Mouse (Mus musculus): Measurements from ENCODE around the gene Mtx3. TPM values are rescaled to one million over a fixed set of nuclear protein-coding genes. Genes with fewer than 3 reads are reported as not detected.
A peak's percentile ranks its signal among the peaks of the same experiment; 100 is the strongest.
"Not testable (repeated sequence)": the region's sequence is repeated elsewhere in the genome, so short reads cannot be mapped to it uniquely, and the experiment has no call there.

Gene Mtx3
- polyA plus RNA-seq (2016; fragmentation: Nextera tagmentation; extraction: Ambion mirVana): 3.4 and 3.7 TPM in 2 replicates

DNA sequence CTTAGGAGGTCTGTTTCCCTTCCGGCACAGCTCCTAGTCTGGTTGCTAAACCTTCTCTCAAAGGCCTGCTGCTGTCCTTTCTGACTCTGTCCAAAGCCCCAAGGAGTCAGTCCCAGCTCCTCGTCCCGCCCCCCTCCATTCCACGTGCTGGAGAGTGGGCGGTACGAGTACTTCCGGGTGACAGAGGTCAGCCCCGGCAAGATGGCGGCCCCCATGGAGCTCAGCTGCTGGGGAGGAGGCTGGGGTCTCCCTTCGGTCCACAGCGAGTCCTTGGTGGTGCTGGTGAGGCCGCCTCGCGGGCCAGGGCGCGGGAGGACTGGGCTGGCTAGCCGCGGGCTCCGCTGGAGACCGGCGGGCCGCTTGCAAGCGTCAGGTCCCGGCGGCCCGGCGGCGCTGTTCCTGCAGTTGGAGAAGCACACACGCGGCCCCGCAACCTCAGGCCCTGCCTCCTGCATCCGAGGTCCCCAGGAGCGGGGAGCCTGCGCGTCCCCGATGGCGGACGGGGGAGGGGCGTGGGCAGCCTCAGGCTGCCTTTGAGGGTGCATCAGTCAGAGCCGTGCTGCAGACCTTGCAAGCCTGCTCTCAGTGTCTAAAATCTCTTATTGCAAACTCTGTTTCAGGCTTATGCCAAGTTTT, at the start of gene Mtx3:
Mtx3 (plus strand) TSS at position 175 of the 636 bp plus-strand sequence.
- Histone ChIP-seq H3K9me3 (replicated peaks) (no peaks in the 10 kb centered on the region), H3K36me3 (peaks cover 30% of the 10 kb centered on the region), H3K27ac (peak within 1 kb of the TSS; percentile 96), H3K4me3 (peak within 1 kb of the TSS; percentile 79), H3K27me3 (ENCODE audit: low read depth, poor library complexity, severe bottlenecking) (no peaks in the 10 kb centered on the region), H3K4me1 (peaks cover 8% of the 10 kb centered on the region)
- peak; percentile 92 for DNase-seq (ENCODE audit: low spot score)
- 4% methylated on average over 40 of the region's 40 CpGs for WGBS

DNA sequence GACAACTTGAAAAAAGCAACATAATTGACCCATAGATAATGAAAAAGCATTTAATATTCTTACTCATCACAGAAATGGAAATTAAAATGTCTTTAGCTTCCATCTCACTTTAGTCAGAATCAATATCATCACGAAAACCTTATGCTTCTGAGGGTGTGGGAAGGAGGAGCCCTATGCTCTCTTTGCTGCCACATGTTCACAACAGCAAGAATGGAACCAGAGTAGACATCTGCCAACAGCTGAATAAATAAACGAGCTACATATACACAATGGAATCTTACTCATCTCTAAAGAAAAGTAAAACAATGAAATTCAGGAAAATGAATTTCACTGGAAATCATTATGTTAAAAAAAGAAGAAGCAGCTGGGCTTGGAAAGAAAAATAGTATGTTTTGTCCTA, 45.7 kb upstream of the Mtx3 start:
- H3K9me3 ChIP-seq (replicated peaks): no peaks in the 10 kb centered on the region
- no peaks in the 10 kb centered on the region for H3K36me3 ChIP-seq
- H3K27me3 ChIP-seq (ENCODE audit: low read depth, poor library complexity, severe bottlenecking): peaks cover 28% of the 10 kb centered on the region
- no peak for DNase-seq (ENCODE audit: low spot score)
- H3K4me3 ChIP-seq: no peak overlapping the region
- WGBS: 85% methylated on average over 2 of the region's 2 CpGs
- H3K4me1 ChIP-seq: peaks cover 10% of the 10 kb centered on the region
- H3K27ac ChIP-seq: no peak overlapping the region

DNA sequence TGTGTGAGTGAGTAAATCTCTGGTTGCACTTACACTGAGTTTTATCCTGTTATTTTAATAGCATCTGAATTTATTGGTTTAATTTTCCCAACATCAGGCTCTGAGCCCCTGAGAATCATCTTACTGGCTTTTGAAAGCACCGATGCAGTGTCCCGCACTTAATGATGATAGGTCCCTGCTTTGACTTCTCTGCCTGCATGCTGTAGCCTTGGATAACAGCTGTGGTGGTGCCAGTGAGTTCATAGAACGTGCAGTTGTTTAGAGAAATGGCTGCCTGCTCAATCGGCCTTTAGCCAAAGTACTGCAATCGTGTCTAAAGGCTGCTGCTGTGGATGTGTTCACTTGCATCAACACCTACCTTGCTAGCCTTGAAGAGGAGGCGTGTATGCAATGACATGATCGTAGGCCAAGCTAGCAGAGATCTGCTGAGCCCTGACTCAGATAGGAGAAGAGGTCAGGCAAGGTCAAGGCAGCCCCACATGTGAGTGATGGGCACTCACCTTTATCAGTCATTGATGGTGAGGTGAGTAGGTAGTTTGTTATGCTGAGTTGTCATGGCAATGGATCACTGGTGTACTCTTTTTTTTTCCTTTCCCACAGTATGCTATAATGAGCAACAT, 45.1 kb upstream of the Mtx3 start:
- H3K27ac ChIP-seq: no peak overlapping the region
- no peak overlapping the region for H3K4me3 ChIP-seq
- no peaks in the 10 kb centered on the region for H3K9me3 ChIP-seq (replicated peaks)
- WGBS: 85% methylated on average over 7 of the region's 7 CpGs
- no peaks in the 10 kb centered on the region for H3K36me3 ChIP-seq
- peaks cover 23% of the 10 kb centered on the region for H3K27me3 ChIP-seq (ENCODE audit: low read depth, poor library complexity, severe bottlenecking)
- peaks cover 5% of the 10 kb centered on the region for H3K4me1 ChIP-seq
- no peak for DNase-seq (ENCODE audit: low spot score)

DNA sequence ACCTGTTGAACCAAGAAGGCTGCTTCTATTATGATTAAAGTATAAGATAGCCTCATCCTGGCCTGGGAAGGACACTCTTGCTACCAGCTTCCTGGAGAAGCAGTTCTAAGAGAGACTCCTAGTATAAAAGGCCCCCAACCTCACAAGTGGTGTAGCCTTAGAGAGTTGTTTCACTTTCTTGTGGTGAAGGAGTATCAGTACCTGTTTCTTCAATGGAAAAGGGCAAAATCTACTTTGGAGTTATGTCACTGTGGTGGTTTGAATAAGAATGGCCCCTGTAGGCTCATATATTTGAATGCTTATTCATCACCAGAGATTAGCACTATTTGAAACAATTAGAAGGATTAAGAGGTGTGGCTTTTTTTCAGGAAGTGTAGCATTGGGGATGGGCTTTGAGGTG, 37.8 kb upstream of the Mtx3 start:
- H3K9me3 ChIP-seq (replicated peaks): no peaks in the 10 kb centered on the region
- no peaks in the 10 kb centered on the region for H3K36me3 ChIP-seq
- H3K27me3 ChIP-seq (ENCODE audit: low read depth, poor library complexity, severe bottlenecking): no peaks in the 10 kb centered on the region
- no peaks in the 10 kb centered on the region; the same call in 1 of the 2 replicates for H3K4me1 ChIP-seq
- no peak for DNase-seq (ENCODE audit: low spot score)
- H3K4me3 ChIP-seq: no peak overlapping the region
- H3K27ac ChIP-seq: no peak overlapping the region

DNA sequence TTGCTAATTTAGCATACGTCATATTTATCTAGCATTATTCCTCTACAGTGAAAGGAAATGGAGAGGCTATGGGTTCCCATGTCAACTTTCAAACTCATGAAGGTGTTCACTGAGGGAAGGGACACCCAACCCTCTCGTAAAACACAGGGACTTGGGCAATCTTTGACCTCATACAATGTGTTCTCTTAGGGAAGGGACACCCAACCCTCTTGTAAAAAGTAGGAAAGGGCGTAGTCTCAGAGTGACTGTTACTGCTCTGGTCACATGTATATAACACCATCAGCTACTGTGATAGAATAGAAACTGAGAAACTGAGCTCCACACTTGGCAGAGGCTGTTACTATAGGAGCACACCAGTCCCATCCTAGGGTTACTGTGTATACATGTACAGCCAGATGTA, 36.7 kb upstream of the Mtx3 start:
- H3K27ac ChIP-seq: no peak overlapping the region
- 90% methylated on average over 3 of the region's 3 CpGs for WGBS
- H3K36me3 ChIP-seq: no peaks in the 10 kb centered on the region
- H3K4me1 ChIP-seq: no peaks in the 10 kb centered on the region; the same call in 1 of the 2 replicates
- H3K27me3 ChIP-seq (ENCODE audit: low read depth, poor library complexity, severe bottlenecking): no peaks in the 10 kb centered on the region
- no peak for DNase-seq (ENCODE audit: low spot score)
- H3K4me3 ChIP-seq: no peak overlapping the region
- no peaks in the 10 kb centered on the region for H3K9me3 ChIP-seq (replicated peaks)

DNA sequence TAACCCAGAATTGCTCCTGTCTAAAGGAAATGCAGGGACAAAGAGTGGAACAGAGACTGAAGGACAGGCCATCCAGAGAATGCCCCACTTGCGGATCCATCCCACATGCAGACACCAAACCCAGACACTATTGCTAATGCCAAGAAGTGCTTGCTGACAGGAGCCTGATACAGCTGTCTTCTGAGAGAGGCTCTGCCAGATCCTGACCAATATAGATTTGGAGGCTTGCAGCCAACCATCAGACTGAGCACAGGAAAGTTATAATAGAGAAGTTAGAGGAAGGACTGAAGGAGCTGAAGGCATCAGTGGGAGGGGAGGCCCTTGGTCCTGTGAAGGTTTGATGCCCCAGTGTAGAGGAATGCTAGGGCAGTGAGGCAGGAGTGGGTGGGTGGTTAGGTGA, 34.0 kb upstream of the Mtx3 start:
- H3K4me1 ChIP-seq; DNase-seq (ENCODE audit: low spot score): not testable (repeated sequence)

DNA sequence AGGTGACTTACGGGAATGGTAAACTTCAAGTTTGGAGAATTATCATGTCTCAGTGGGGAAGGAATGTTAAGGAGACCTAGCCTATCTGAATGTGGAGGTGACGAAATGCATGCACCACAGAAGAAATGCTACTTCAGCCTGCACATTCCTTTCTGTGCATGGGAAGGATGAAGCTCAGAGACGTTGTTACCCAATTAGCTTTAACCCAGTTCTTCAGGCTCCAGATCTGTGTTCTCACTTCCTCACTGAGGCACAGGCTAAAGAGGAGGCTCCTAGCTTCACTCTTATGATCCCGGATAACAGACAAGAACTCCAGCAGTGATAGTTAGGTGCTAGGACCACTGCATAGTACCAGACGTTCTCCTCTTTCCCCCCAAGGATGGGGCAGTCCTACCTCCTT, 28.2 kb upstream of the Mtx3 start:
- Histone ChIP-seq H3K4me1 (no peaks in the 10 kb centered on the region), H3K36me3 (no peaks in the 10 kb centered on the region), H3K27me3 (ENCODE audit: low read depth, poor library complexity, severe bottlenecking) (no peaks in the 10 kb centered on the region), H3K27ac (no peak overlapping the region), H3K9me3 (replicated peaks) (no peaks in the 10 kb centered on the region), H3K4me3 (no peak overlapping the region)
- DNase-seq (ENCODE audit: low spot score): no peak
- WGBS: 83% methylated on average over 5 of the region's 5 CpGs

More for the DNA sequence above, 34.0 kb upstream of the Mtx3 start:
- H3K9me3 ChIP-seq (replicated peaks); H3K27me3 ChIP-seq (ENCODE audit: low read depth, poor library complexity, severe bottlenecking); H3K4me3 ChIP-seq; H3K27ac ChIP-seq; H3K36me3 ChIP-seq: not testable (repeated sequence)
- WGBS: 97% methylated on average over 1 of the region's 1 CpGs

DNA sequence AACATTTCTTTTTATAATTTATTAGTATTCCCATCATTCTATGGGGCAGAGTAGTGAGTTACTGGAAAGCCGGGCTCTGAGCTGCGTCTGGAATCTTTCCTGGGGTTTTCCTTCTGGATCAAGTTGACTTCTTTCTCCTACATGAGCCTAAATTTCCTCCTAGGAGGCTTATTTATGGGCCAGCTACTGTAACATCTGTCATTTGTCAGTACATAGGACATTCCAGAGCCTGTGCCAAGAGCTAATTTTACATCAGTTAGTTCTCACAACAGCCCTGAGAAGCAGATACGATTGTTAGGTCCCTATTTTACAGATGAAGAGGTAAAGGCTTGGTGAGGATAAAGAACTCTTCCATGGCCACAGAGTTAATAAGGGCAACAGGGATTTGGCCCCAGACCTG, 27.2 kb upstream of the Mtx3 start:
- Histone ChIP-seq H3K27me3 (ENCODE audit: low read depth, poor library complexity, severe bottlenecking) (no peaks in the 10 kb centered on the region), H3K4me1 (no peaks in the 10 kb centered on the region), H3K4me3 (no peak overlapping the region), H3K27ac (no peak overlapping the region), H3K36me3 (no peaks in the 10 kb centered on the region), H3K9me3 (replicated peaks) (no peaks in the 10 kb centered on the region)
- WGBS: 86% methylated on average over 3 of the region's 3 CpGs
- no peak for DNase-seq (ENCODE audit: low spot score)

DNA sequence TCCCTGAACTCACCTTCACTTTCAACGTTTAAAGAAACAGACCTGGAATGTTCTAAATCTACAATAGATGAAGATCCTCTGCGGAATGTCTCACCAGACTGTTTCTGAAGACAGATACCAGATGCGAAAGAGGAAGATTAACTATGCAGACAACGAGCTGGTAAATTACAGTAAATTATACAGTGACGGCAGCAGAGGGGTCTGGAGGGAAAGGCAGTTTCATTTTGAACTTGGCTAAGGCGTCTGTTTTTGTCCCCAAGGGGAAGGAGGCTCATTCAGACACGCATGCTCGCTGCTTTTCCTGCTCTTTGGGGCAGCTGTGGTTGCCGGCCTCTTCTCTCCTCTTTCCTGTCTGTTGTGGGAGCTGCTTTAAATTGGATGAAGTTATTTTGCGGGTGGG, 15.7 kb upstream of the Mtx3 start:
- Histone ChIP-seq H3K27ac (no peak overlapping the region), H3K4me3 (no peak overlapping the region), H3K36me3 (no peaks in the 10 kb centered on the region), H3K9me3 (replicated peaks) (no peaks in the 10 kb centered on the region), H3K4me1 (no peaks in the 10 kb centered on the region), H3K27me3 (ENCODE audit: low read depth, poor library complexity, severe bottlenecking) (no peaks in the 10 kb centered on the region)
- WGBS: 69% methylated on average over 10 of the region's 10 CpGs
- no peak for DNase-seq (ENCODE audit: low spot score)

DNA sequence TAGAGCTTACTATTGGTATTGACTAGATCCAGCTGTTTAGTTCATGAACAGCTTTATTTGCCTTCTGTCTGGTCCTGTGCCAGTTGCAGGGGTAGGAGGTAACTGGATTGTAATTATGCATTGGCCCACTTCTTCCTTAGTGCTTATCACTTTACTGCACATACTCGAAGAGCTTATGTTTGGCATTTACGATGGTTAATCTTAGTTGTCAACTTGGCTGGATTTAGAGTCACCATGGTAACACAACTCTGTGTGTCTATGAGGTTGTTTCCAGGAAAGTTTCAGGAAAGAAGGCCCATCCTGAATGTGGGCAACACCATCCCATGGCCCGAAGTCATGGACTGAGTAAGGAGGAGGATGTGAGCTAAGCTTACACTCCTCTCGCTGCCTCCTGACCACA, 11.4 kb upstream of the Mtx3 start:
- DNase-seq (ENCODE audit: low spot score): no peak
- no peaks in the 10 kb centered on the region for H3K36me3 ChIP-seq
- no peaks in the 10 kb centered on the region for H3K27me3 ChIP-seq (ENCODE audit: low read depth, poor library complexity, severe bottlenecking)
- no peak overlapping the region for H3K4me3 ChIP-seq
- H3K4me1 ChIP-seq: no peaks in the 10 kb centered on the region
- no peak overlapping the region for H3K27ac ChIP-seq
- 93% methylated on average over 4 of the region's 4 CpGs for WGBS
- H3K9me3 ChIP-seq (replicated peaks): no peaks in the 10 kb centered on the region

DNA sequence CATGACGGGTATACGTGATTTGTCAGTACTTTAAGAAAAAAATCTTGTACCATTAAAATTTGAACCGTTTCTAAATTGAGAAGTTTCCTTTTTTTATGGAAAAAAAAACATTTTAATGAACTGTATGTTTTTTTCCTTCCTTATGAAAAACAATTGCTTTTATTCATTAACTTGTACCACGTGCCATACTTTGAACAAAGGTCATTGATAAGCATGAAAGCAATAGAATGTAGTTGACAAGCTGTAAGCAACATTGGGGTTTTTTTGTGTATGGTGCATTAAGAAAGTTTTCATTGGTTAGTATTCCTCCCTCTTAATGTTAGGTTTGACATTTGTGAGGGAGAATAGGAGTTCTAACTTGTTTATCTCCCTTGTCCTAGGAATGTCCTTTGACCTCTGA, 1.9 kb downstream of the Mtx3 start:
- no peak overlapping the region for H3K27ac ChIP-seq
- H3K36me3 ChIP-seq: peaks cover 48% of the 10 kb centered on the region
- no peaks in the 10 kb centered on the region for H3K9me3 ChIP-seq (replicated peaks)
- no peak overlapping the region for H3K4me3 ChIP-seq
- 97% methylated on average over 4 of the region's 4 CpGs for WGBS
- no peak for DNase-seq (ENCODE audit: low spot score)
- H3K27me3 ChIP-seq (ENCODE audit: low read depth, poor library complexity, severe bottlenecking): no peaks in the 10 kb centered on the region
- peaks cover 8% of the 10 kb centered on the region for H3K4me1 ChIP-seq

DNA sequence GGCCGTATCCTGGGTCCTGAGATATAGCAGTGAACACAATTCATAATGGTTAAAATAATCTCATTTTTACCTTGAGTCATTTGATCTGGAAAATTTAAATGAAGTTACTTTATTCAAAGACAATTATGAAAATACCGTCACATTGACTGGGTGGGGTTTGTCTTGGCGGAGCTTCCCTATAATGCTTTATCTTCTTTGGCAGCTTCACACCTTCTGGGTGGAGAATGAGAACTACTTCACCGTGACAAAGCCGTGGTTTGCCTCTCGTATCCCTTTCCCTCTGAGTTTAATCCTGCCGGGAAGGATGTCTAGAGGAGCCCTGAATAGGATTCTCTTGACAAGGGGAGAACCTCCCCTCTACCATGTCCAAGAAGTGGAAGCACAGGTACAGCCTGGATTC, 2.8 kb downstream of the Mtx3 start:
- no peak overlapping the region for H3K27ac ChIP-seq
- peaks cover 8% of the 10 kb centered on the region for H3K4me1 ChIP-seq
- H3K36me3 ChIP-seq: peaks cover 55% of the 10 kb centered on the region
- H3K27me3 ChIP-seq (ENCODE audit: low read depth, poor library complexity, severe bottlenecking): no peaks in the 10 kb centered on the region
- no peaks in the 10 kb centered on the region for H3K9me3 ChIP-seq (replicated peaks)
- H3K4me3 ChIP-seq: no peak overlapping the region
- 92% methylated on average over 7 of the region's 7 CpGs for WGBS
- DNase-seq (ENCODE audit: low spot score): no peak

DNA sequence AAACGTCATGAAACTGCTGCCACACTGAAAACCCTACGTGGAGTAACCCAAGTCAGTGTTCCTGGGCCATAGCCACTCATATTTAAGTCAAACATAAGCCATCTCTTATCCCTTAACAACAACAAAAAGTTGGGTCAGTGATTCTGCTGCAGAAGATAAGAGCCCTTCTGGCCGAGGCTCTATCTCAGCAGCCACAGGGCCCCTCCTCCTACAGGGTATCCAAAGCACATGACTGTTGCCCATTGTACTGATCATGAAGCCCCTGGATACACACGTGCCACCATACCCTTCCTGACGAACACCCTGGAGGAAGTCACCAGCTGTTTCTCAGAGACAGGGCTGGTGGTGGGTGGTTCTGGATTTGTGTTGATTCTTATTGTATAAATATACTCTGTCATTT, 3.4 kb downstream of the Mtx3 start:
- no peak for DNase-seq (ENCODE audit: low spot score)
- H3K4me3 ChIP-seq: no peak overlapping the region
- H3K9me3 ChIP-seq (replicated peaks): no peaks in the 10 kb centered on the region
- H3K36me3 ChIP-seq: peaks cover 61% of the 10 kb centered on the region
- H3K4me1 ChIP-seq: peaks cover 8% of the 10 kb centered on the region
- H3K27ac ChIP-seq: no peak overlapping the region
- whole genome bisulfite sequencing: 86% methylated on average over 5 of the region's 5 CpGs
- no peaks in the 10 kb centered on the region for H3K27me3 ChIP-seq (ENCODE audit: low read depth, poor library complexity, severe bottlenecking)

DNA sequence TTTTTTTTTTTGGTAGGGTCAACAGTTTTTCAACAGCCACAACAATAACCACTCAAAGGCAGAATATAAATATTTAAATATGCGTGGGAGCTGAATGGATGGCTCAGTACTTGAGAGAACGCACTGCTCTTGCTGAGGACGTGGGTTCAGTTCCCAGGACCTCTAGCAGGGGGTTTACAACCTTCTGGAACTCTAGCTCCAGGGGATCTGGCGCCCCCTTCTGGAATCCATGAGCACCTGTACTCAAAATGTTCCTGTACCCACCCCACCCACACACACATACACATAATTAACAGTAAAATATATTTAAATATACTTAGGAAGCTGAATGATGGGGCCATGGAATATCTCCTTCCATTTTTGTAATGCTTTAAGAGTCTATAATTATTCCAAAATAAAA, 11.3 kb downstream of the Mtx3 start:
- WGBS: 75% methylated on average over 4 of the region's 4 CpGs
- no peak for DNase-seq (ENCODE audit: low spot score)

More for the DNA sequence above, 11.3 kb downstream of the Mtx3 start:
- no peaks in the 10 kb centered on the region for H3K9me3 ChIP-seq (replicated peaks)
- H3K27me3 ChIP-seq (ENCODE audit: low read depth, poor library complexity, severe bottlenecking): no peaks in the 10 kb centered on the region
- no peaks in the 10 kb centered on the region for H3K4me1 ChIP-seq
- H3K4me3 ChIP-seq: no peak overlapping the region
- no peak overlapping the region for H3K27ac ChIP-seq
- H3K36me3 ChIP-seq: peaks cover 45% of the 10 kb centered on the region
